In genomic region chr5:137351394-137351793, GRCm38 (mm10) we compare ENCODE assay signal across 9 mouse cellular contexts. TPM values are rescaled to one million over a fixed set of nuclear protein-coding genes. Genes with fewer than 3 reads are reported as not detected.
DNase-seq lines count a peak whose midpoint lies in the region; ATAC-seq and TF ChIP-seq lines count a peak whose summit lies in the region.
"Had no signal": no experiment of that assay in that cellular context is flagged by ENCODE, and none has a peak within 500 bp of the region (broad histone marks: within the 10 kb centered on the region; RNA-seq: fewer than 3 reads in every experiment).

No protein-coding gene starts in this region.

- WGBS in heart, embryonic 13.5 days: 10% methylated on average over 4 of the region's 4 CpGs
- WGBS in embryonic facial prominence, embryonic 13.5 days: 5% methylated on average over 4 of the region's 4 CpGs
- 9% methylated on average over 4 of the region's 4 CpGs for WGBS in intestine, embryonic 16.5 days

- peak overlapping the region; percentile 76 for H3K4me3 ChIP-seq in heart, embryonic 13.5 days
- peak overlapping the region; percentile 89 for H3K4me3 ChIP-seq in embryonic facial prominence, embryonic 13.5 days
- peak overlapping the region; percentile 74 for H3K4me3 ChIP-seq in intestine, embryonic 16.5 days (ENCODE audit: low read length)
- H3K4me3 ChIP-seq in myocyte: peak overlapping the region; percentile 64

- H3K27me3 ChIP-seq in heart, embryonic 13.5 days (replicated peaks): no peaks in the 10 kb centered on the region
- H3K27me3 ChIP-seq in embryonic facial prominence, embryonic 13.5 days: no peaks in the 10 kb centered on the region
- no peaks in the 10 kb centered on the region for H3K27me3 ChIP-seq in intestine, embryonic 16.5 days (replicated peaks; ENCODE audit: control insufficient read depth, insufficient read depth, low read length)
- H3K27me3 ChIP-seq in myocyte (ENCODE audit: control insufficient read depth, insufficient read depth, insufficient read length): no peaks in the 10 kb centered on the region

- H3K27ac ChIP-seq in heart, embryonic 13.5 days (replicated peaks): peak overlapping the region; percentile 98
- H3K27ac ChIP-seq in embryonic facial prominence, embryonic 13.5 days: peak overlapping the region; percentile 99
- H3K27ac ChIP-seq in intestine, embryonic 16.5 days (ENCODE audit: low read length): peak overlapping the region; percentile 98

- H3K9me3 ChIP-seq in heart, embryonic 13.5 days: no peaks in the 10 kb centered on the region
- H3K9me3 ChIP-seq in embryonic facial prominence, embryonic 13.5 days: no peaks in the 10 kb centered on the region
- no peaks in the 10 kb centered on the region for H3K9me3 ChIP-seq in intestine, embryonic 16.5 days (ENCODE audit: control insufficient read depth, low read length)
- H3K9me3 ChIP-seq: G1E had no signal

- peaks cover 38% of the 10 kb centered on the region for H3K36me3 ChIP-seq in heart, embryonic 13.5 days
- H3K36me3 ChIP-seq in embryonic facial prominence, embryonic 13.5 days: peaks cover 30% of the 10 kb centered on the region
- H3K36me3 ChIP-seq in intestine, embryonic 16.5 days (ENCODE audit: control insufficient read depth, insufficient read depth, low read length): peaks cover 11% of the 10 kb centered on the region
- no peaks in the 10 kb centered on the region for H3K36me3 ChIP-seq in myocyte (ENCODE audit: control insufficient read depth, insufficient read depth)
- H3K36me3 ChIP-seq: G1E had no signal

- H3K9ac ChIP-seq in heart, embryonic 13.5 days: peak overlapping the region; percentile 94
- peak overlapping the region; percentile 97 for H3K9ac ChIP-seq in embryonic facial prominence, embryonic 13.5 days
- peak overlapping the region; percentile 95 for H3K9ac ChIP-seq in intestine, embryonic 16.5 days (ENCODE audit: low read depth, low read length)

- peaks cover 12% of the 10 kb centered on the region for H3K79me2 ChIP-seq in myocyte (ENCODE audit: control insufficient read depth, insufficient read depth)

- no peak overlapping the region for H3ac ChIP-seq in myocyte (ENCODE audit: control insufficient read depth, insufficient read length)

- H3K4me1 ChIP-seq in heart, embryonic 13.5 days: peaks cover 60% of the 10 kb centered on the region
- peaks cover 45% of the 10 kb centered on the region for H3K4me1 ChIP-seq in embryonic facial prominence, embryonic 13.5 days
- H3K4me1 ChIP-seq in intestine, embryonic 16.5 days (ENCODE audit: control insufficient read depth, insufficient read depth, low read length): peaks cover 42% of the 10 kb centered on the region

- peak overlapping the region; percentile 70 for H3K4me2 ChIP-seq in heart, embryonic 13.5 days
- peak overlapping the region; percentile 97 for H3K4me2 ChIP-seq in embryonic facial prominence, embryonic 13.5 days
- peak overlapping the region; percentile 84 for H3K4me2 ChIP-seq in intestine, embryonic 16.5 days (ENCODE audit: low read depth, low read length)
- peak overlapping the region; percentile 80 for H3K4me2 ChIP-seq in myocyte (ENCODE audit: low read depth)

- ATAC-seq in heart, embryonic 13.5 days (ENCODE audit: extremely low read depth, insufficient number of reproducible peaks, low FRiP score, low TSS enrichment): no peak
- ATAC-seq in embryonic facial prominence, embryonic 13.5 days (ENCODE audit: insufficient number of reproducible peaks, insufficient read depth, low FRiP score, low TSS enrichment, low read depth): no peak
- ATAC-seq in intestine, embryonic 16.5 days: no peak

- TF ChIP-seq POLR2A in myocyte (IDR thresholded peaks at IDR 0.05; ENCODE audit: insufficient read length, low read depth): no peak

- DNase-seq in heart, postnatal 4 days: no peak
- no peak for DNase-seq in B cell, adult 2 months
- no peak for DNase-seq in left cerebral cortex, adult 11 months (ENCODE audit: low spot score)
- no peak for DNase-seq in right cerebral cortex, adult 2 months (ENCODE audit: low spot score in 2 of 2)

TF ChIP-seq in myocyte, 11 proteins besides CTCF, POLR2A, EP300 and RAD21:
- TF ChIP-seq E2F4 (IDR thresholded peaks at IDR 0.05; ENCODE audit: insufficient read depth) (no peak), MAX (IDR thresholded peaks at IDR 0.05; ENCODE audit: low read depth) (no peak), TCF3 (IDR thresholded peaks at IDR 0.05; ENCODE audit: insufficient read length, low read depth) (no peak), MYOG (IDR thresholded peaks at IDR 0.05; ENCODE audit: control insufficient read depth in 1 of 3, insufficient read depth in 1 of 3, insufficient read length in 2 of 3, low read depth in 2 of 3) (no peak), MYOD1 (IDR thresholded peaks at IDR 0.05; ENCODE audit: control insufficient read depth in 1 of 3, insufficient read length in 2 of 3, low read depth in 2 of 3) (no peak), POLR2AphosphoS2 (IDR thresholded peaks at IDR 0.05; ENCODE audit: insufficient read length, low read depth) (no peak), SRF (IDR thresholded peaks at IDR 0.05; ENCODE audit: control insufficient read depth, insufficient read length, low read depth) (no peak), USF1 (IDR thresholded peaks at IDR 0.05; ENCODE audit: low read depth) (no peak), CEBPB (IDR thresholded peaks at IDR 0.05; ENCODE audit: insufficient read depth, poor library complexity, severe bottlenecking) (no peak), TCF12 (IDR thresholded peaks at IDR 0.05; ENCODE audit: insufficient read depth, poor library complexity, severe bottlenecking) (no peak), REST (IDR thresholded peaks at IDR 0.05; ENCODE audit: insufficient read depth, insufficient read length) (no peak)

RNA-seq across cellular contexts. Expression of gene Ephb4, which starts 1.5 kb away (rescaled TPM):
- 33.1 and 37.6 TPM in 2 replicates for polyA plus RNA-seq in heart, embryonic 13.5 days (2015; fragmentation: Nextera tagmentation; extraction: Ambion mirVana)
- total RNA-seq in heart, postnatal 4 days (2021): 100 to 1,000 TPM; 102 to 108 TPM
- polyA plus RNA-seq in embryonic facial prominence, embryonic 13.5 days (2015; fragmentation: Nextera tagmentation; extraction: Ambion mirVana): 70.4 and 71.0 TPM in 2 replicates
- 29.9 and 31.2 TPM in 2 replicates for polyA plus RNA-seq in intestine, embryonic 16.5 days (2015; fragmentation: Nextera tagmentation; extraction: Ambion mirVana)
- polyA plus RNA-seq in myocyte (2012; fragmentation: generic; extraction: Trizol): 17.8 TPM

RNA-seq across cellular contexts. Expression of gene Slc12a9, which starts 18.0 kb away (rescaled TPM):
- polyA plus RNA-seq in heart, embryonic 13.5 days (2015; fragmentation: Nextera tagmentation; extraction: Ambion mirVana): 8.1 and 8.7 TPM in 2 replicates
- 1 to 10 TPM; 5.0 to 5.5 TPM for total RNA-seq in heart, postnatal 4 days (2021)
- 16.0 and 16.1 TPM in 2 replicates for polyA plus RNA-seq in embryonic facial prominence, embryonic 13.5 days (2015; fragmentation: Nextera tagmentation; extraction: Ambion mirVana)
- 14.7 and 15.7 TPM in 2 replicates for polyA plus RNA-seq in intestine, embryonic 16.5 days (2015; fragmentation: Nextera tagmentation; extraction: Ambion mirVana)
- polyA plus RNA-seq in myocyte (2012; fragmentation: generic; extraction: Trizol): 7.9 TPM

RNA-seq across cellular contexts. Expression of gene Trip6, which starts 37.2 kb away (rescaled TPM):
- 44.7 and 47.3 TPM in 2 replicates for polyA plus RNA-seq in heart, embryonic 13.5 days (2015; fragmentation: Nextera tagmentation; extraction: Ambion mirVana)
- 10 to 100 TPM; 32.5 to 36.0 TPM for total RNA-seq in heart, postnatal 4 days (2021)
- 106 TPM in 2 replicates for polyA plus RNA-seq in embryonic facial prominence, embryonic 13.5 days (2015; fragmentation: Nextera tagmentation; extraction: Ambion mirVana)
- 61.2 and 68.0 TPM in 2 replicates for polyA plus RNA-seq in intestine, embryonic 16.5 days (2015; fragmentation: Nextera tagmentation; extraction: Ambion mirVana)
- 46.2 TPM for polyA plus RNA-seq in myocyte (2012; fragmentation: generic; extraction: Trizol)

RNA-seq across cellular contexts. Expression of gene Srrt, which starts 43.9 kb away (rescaled TPM):
- 84.9 and 88.1 TPM in 2 replicates for polyA plus RNA-seq in heart, embryonic 13.5 days (2015; fragmentation: Nextera tagmentation; extraction: Ambion mirVana)
- 100 to 1,000 TPM; 108 to 119 TPM for total RNA-seq in heart, postnatal 4 days (2021)
- polyA plus RNA-seq in embryonic facial prominence, embryonic 13.5 days (2015; fragmentation: Nextera tagmentation; extraction: Ambion mirVana): 143 and 148 TPM in 2 replicates
- 106 and 113 TPM in 2 replicates for polyA plus RNA-seq in intestine, embryonic 16.5 days (2015; fragmentation: Nextera tagmentation; extraction: Ambion mirVana)
- 59.0 TPM for polyA plus RNA-seq in myocyte (2012; fragmentation: generic; extraction: Trizol)

RNA-seq across cellular contexts. Expression of gene Ufsp1, which starts 57.0 kb away (rescaled TPM):
- polyA plus RNA-seq in heart, embryonic 13.5 days (2015; fragmentation: Nextera tagmentation; extraction: Ambion mirVana): 8.1 and 8.8 TPM in 2 replicates
- total RNA-seq in heart, postnatal 4 days (2021): 1 to 10 TPM; 7.5 to 8.0 TPM
- 5.4 and 5.6 TPM in 2 replicates for polyA plus RNA-seq in embryonic facial prominence, embryonic 13.5 days (2015; fragmentation: Nextera tagmentation; extraction: Ambion mirVana)
- 9.5 and 10.7 TPM in 2 replicates for polyA plus RNA-seq in intestine, embryonic 16.5 days (2015; fragmentation: Nextera tagmentation; extraction: Ambion mirVana)
- 9.0 TPM for polyA plus RNA-seq in myocyte (2012; fragmentation: generic; extraction: Trizol)
